Mouse (Mus musculus) ES-Bruce4 (cell line): ENCODE data around the gene Dnm1.

Experiments used
- CTCF ChIP-seq: IDR thresholded peaks from one replicate; pipeline ENCODE4 v1.8.1; 2011; ENCODE audit warnings: low read depth, low read length
- EP300 ChIP-seq: IDR thresholded peaks from 2 replicates; pipeline ENCODE4 v1.6.1; 2011; ENCODE audit warnings: low read depth, low read length; ENCODE audit not compliant: insufficient read depth
- POLR2A ChIP-seq: IDR thresholded peaks from one replicate; pipeline ENCODE4 v1.8.1; 2011; ENCODE audit warnings: low read length; ENCODE audit not compliant: insufficient read depth

GRCm38 (mm10) chr2:32287334-32287840, 65.8 kb downstream of the Dnm1 start, which contains the start of gene Golga2:
- no peak for TF ChIP-seq CTCF
- no peak for TF ChIP-seq POLR2A
- TF ChIP-seq EP300: no peak
